Comparison of ENCODE assay signal across 31 mouse cellular contexts in genomic region chr4:109472566-109472965, GRCm38 (mm10). TPM values are rescaled to one million over a fixed set of nuclear protein-coding genes. Genes with fewer than 3 reads are reported as not detected.
DNase-seq lines count a peak whose midpoint lies in the region; ATAC-seq and TF ChIP-seq lines count a peak whose summit lies in the region.
"Had no signal": no experiment of that assay in that cellular context is flagged by ENCODE, and none has a peak within 500 bp of the region (broad histone marks: within the 10 kb centered on the region; RNA-seq: fewer than 3 reads in every experiment).

No protein-coding gene starts in this region.

- H3K4me3 ChIP-seq in gastrocnemius, adult 2 months: no peak overlapping the region
- H3K4me3 ChIP-seq in kidney, embryonic 15.5 days (replicated peaks): no peak overlapping the region
- peak overlapping the region; percentile 4; the same call in 1 of the 2 replicates for H3K4me3 ChIP-seq in liver, embryonic 15.5 days (replicated peaks)
- H3K4me3 ChIP-seq in hindbrain, embryonic 11.5 days (ENCODE audit: low read depth, low read length): no peak overlapping the region
- H3K4me3 ChIP-seq: embryonic facial prominence, embryonic 10.5 days; forebrain, embryonic 12.5 days; hindbrain, embryonic 15.5 days; layer of hippocampus, adult 2 months; midbrain, embryonic 13.5 days had no signal

- 0 out of 2 replicates have a peak, but pooled peaks cover 6% of the 10 kb centered on the region for H3K36me3 ChIP-seq in kidney, embryonic 15.5 days
- peaks cover 19% of the 10 kb centered on the region for H3K36me3 ChIP-seq in liver, embryonic 15.5 days (replicated peaks)
- no peaks in the 10 kb centered on the region for H3K36me3 ChIP-seq in hindbrain, embryonic 11.5 days (ENCODE audit: control insufficient read depth, insufficient read depth, low read length)

- no peak for TF ChIP-seq CTCF in gastrocnemius, adult 2 months (IDR thresholded peaks at IDR 0.05)

- no peaks in the 10 kb centered on the region for H3K27me3 ChIP-seq in kidney, embryonic 15.5 days
- peaks cover 2% of the 10 kb centered on the region; the same call in 1 of the 2 replicates for H3K27me3 ChIP-seq in liver, embryonic 15.5 days
- no peaks in the 10 kb centered on the region for H3K27me3 ChIP-seq in hindbrain, embryonic 11.5 days (ENCODE audit: control insufficient read depth, insufficient read depth, low read length)
- H3K27me3 ChIP-seq: forebrain, embryonic 12.5 days; hindbrain, embryonic 15.5 days; midbrain, embryonic 13.5 days had no signal

- H3K4me2 ChIP-seq in kidney, embryonic 15.5 days: no peak overlapping the region
- H3K4me2 ChIP-seq in liver, embryonic 15.5 days: peak overlapping the region; percentile 26; the same call in 1 of the 2 replicates
- H3K4me2 ChIP-seq in hindbrain, embryonic 11.5 days (replicated peaks; ENCODE audit: low read depth, low read length): no peak overlapping the region
- H3K4me2 ChIP-seq: forebrain, embryonic 12.5 days; hindbrain, embryonic 15.5 days; midbrain, embryonic 13.5 days had no signal

- WGBS in kidney, embryonic 15.5 days: 92% methylated on average over 3 of the region's 3 CpGs
- 77% methylated on average over 3 of the region's 3 CpGs for WGBS in liver, embryonic 15.5 days (ENCODE audit: insufficient replicate concordance)
- WGBS in hindbrain, embryonic 11.5 days: 94% methylated on average over 3 of the region's 3 CpGs

- peak overlapping the region; percentile 71 for H3K27ac ChIP-seq in gastrocnemius, adult 2 months
- no peak overlapping the region for H3K27ac ChIP-seq in kidney, embryonic 15.5 days
- H3K27ac ChIP-seq in liver, embryonic 15.5 days (replicated peaks): 0 out of 2 replicates have a peak overlapping the region, but pooled peaks have one; percentile 14
- no peak overlapping the region for H3K27ac ChIP-seq in hindbrain, embryonic 11.5 days (ENCODE audit: low read depth, low read length)
- H3K27ac ChIP-seq: embryonic facial prominence, embryonic 10.5 days; forebrain, embryonic 12.5 days; hindbrain, embryonic 15.5 days; layer of hippocampus, adult 2 months; midbrain, embryonic 13.5 days; stomach, postnatal 0 days had no signal

- no peak for DNase-seq in gastrocnemius, adult 2 months
- no peak for DNase-seq in gastrocnemius, postnatal 25 days
- DNase-seq in kidney, adult 9 months: peak; percentile 67
- DNase-seq in MN1 (ENCODE audit: low spot score): peak; percentile 14
- no peak for DNase-seq in thymus, adult 18-20 months
- DNase-seq in hindbrain, embryonic 11.5 days (ENCODE audit: low spot score): no peak
- DNase-seq: adrenal gland, postnatal 25 days; cerebellum, postnatal 10 days; heart, postnatal 4 days; lung, adult 2 months; lung, postnatal 14 days had no signal

- intact Hi-C loops in gastrocnemius, adult 2 months (cut with DNase I): no loop called here

- no peak for ATAC-seq in kidney, embryonic 15.5 days (replicated peaks; ENCODE audit: low FRiP score)
- ATAC-seq in liver, embryonic 15.5 days (ENCODE audit: insufficient read depth): no peak
- ATAC-seq in hindbrain, embryonic 11.5 days (ENCODE audit: low FRiP score): no peak
- ATAC-seq: midbrain, embryonic 13.5 days had no signal

- peaks cover 12% of the 10 kb centered on the region for H3K4me1 ChIP-seq in kidney, embryonic 15.5 days
- peaks cover 65% of the 10 kb centered on the region for H3K4me1 ChIP-seq in liver, embryonic 15.5 days (replicated peaks)
- H3K4me1 ChIP-seq in hindbrain, embryonic 11.5 days (replicated peaks; ENCODE audit: control insufficient read depth, insufficient read depth, low read length): 0 out of 2 replicates have a peak, but pooled peaks cover 3% of the 10 kb centered on the region

- no peaks in the 10 kb centered on the region for H3K9me3 ChIP-seq in kidney, embryonic 15.5 days (replicated peaks)
- no peaks in the 10 kb centered on the region for H3K9me3 ChIP-seq in liver, embryonic 15.5 days (replicated peaks)
- H3K9me3 ChIP-seq in hindbrain, embryonic 11.5 days (ENCODE audit: control insufficient read depth, low read length): no peaks in the 10 kb centered on the region
- H3K9me3 ChIP-seq: embryonic facial prominence, embryonic 10.5 days; forebrain, embryonic 12.5 days; hindbrain, embryonic 15.5 days; midbrain, embryonic 13.5 days had no signal

- no peak overlapping the region for H3K9ac ChIP-seq in kidney, embryonic 15.5 days
- H3K9ac ChIP-seq in liver, embryonic 15.5 days: no peak overlapping the region
- H3K9ac ChIP-seq in hindbrain, embryonic 11.5 days (ENCODE audit: low read depth, low read length): no peak overlapping the region
- H3K9ac ChIP-seq: forebrain, embryonic 12.5 days; hindbrain, embryonic 15.5 days; midbrain, embryonic 13.5 days had no signal

RNA-seq across cellular contexts. Expression of gene Rnf11, which starts 12.0 kb away (rescaled TPM):
- 100 to 1,000 TPM; 134 to 137 TPM for total RNA-seq in gastrocnemius, adult 2 months (2021)
- total RNA-seq in gastrocnemius, postnatal 25 days (2021): 100 to 1,000 TPM in 1 of 2 experiments, 10 to 100 TPM in 1; 95.4 to 123 TPM
- polyA plus RNA-seq in kidney, embryonic 15.5 days (2015; fragmentation: Nextera tagmentation; extraction: Ambion mirVana): 31.9 and 36.8 TPM in 2 replicates
- polyA plus RNA-seq in liver, embryonic 15.5 days (2015; fragmentation: Nextera tagmentation; extraction: Ambion mirVana): 34.1 and 35.2 TPM in 2 replicates
- polyA plus RNA-seq in hindbrain, embryonic 11.5 days (2014; fragmentation: Nextera tagmentation; extraction: Ambion mirVana): 56.6 and 63.9 TPM in 2 replicates

RNA-seq across cellular contexts. Expression of gene 4930522H14Rik, which starts 58.5 kb away (rescaled TPM):
- total RNA-seq in gastrocnemius, adult 2 months (2021): not detected
- total RNA-seq in gastrocnemius, postnatal 25 days (2021): not detected
- not detected in 2 replicates for polyA plus RNA-seq in kidney, embryonic 15.5 days (2015; fragmentation: Nextera tagmentation; extraction: Ambion mirVana)
- polyA plus RNA-seq in liver, embryonic 15.5 days (2015; fragmentation: Nextera tagmentation; extraction: Ambion mirVana): not detected in 2 replicates
- not detected in 2 replicates for polyA plus RNA-seq in hindbrain, embryonic 11.5 days (2014; fragmentation: Nextera tagmentation; extraction: Ambion mirVana)
- total RNA-seq: adrenal gland, postnatal 25 days; gastrocnemius, postnatal 4 days; heart, postnatal 4 days; layer of hippocampus, adult 2 months; layer of hippocampus, postnatal 25 days; megakaryocyte progenitor cell, adult 5-6 weeks; monocyte, adult 5-6 weeks had no signal
- polyA plus RNA-seq: brain, embryonic 14.5 days; cortical plate, adult 2 months; embryonic facial prominence, embryonic 10.5 days; forebrain, embryonic 12.5 days; heart, embryonic 16.5 days; hindbrain, embryonic 15.5 days; intestine, embryonic 14.5 days; limb, embryonic 11.5 days; lung, adult 2 months; midbrain, embryonic 13.5 days; neural tube, embryonic 11.5 days; small intestine, adult 2 months; stomach, postnatal 0 days; thymus, postnatal 0 days had no signal

Comparison
In these comparisons a context has a peak if more than half of its experiments do, and no peak if none do; other contexts are left out.
1. DNase-seq: peak in kidney, adult 9 months (single experiment) and MN1 (single experiment); none in gastrocnemius, adult 2 months (single experiment), gastrocnemius, postnatal 25 days (single experiment), thymus, adult 18-20 months (0 of 2) and hindbrain, embryonic 11.5 days (single experiment).
2. H3K27ac ChIP-seq: peak in gastrocnemius, adult 2 months (single experiment) and liver, embryonic 15.5 days (single experiment); none in kidney, embryonic 15.5 days (single experiment) and hindbrain, embryonic 11.5 days (single experiment).